Mouse (Mus musculus) lung, postnatal 36 days (tissue): ENCODE data around the gene Ucp2.

Experiments used
- DNase-seq: peaks from one replicate; pipeline ENCODE4 v3.0.0; 2022; ENCODE audit warnings: mixed read lengths

The Ucp2 gene

DNA sequence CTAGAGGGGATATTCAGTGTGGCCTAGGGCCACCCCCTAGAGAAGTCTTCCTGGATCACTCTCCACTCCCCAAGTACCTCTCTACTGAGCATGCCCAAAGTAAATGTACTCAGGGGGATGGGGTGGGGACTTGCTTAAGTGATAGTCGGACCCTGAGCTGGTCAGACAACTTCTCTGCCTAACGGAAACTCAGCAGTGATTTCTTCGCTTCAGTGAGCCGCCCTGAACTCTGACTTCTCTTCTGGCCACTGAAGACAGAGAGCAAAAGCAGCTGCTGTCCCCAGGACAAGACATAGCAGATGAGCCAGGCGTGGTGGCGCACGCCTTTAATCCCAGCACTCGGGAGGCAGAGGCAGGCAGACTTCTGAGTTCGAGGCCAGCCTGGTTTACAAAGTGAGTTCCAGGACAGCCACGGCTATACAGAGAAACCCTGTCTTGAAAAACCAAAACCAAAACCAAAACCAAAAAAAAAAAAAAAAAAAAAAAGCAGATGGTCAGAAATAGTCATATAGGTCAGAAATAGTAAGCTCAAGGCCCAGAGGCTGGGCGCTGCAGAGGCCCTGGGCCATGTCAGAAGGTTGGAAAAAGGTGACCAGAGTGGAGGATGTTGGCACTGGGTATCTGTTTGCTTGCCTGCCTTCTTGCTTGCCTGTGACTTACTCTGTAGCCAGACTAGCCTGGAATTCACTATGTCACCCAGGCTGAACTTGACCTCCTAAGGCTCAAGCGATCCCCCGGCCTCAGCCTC, 11.8 kb downstream of the Ucp2 start:
- DNase-seq: no peak

DNA sequence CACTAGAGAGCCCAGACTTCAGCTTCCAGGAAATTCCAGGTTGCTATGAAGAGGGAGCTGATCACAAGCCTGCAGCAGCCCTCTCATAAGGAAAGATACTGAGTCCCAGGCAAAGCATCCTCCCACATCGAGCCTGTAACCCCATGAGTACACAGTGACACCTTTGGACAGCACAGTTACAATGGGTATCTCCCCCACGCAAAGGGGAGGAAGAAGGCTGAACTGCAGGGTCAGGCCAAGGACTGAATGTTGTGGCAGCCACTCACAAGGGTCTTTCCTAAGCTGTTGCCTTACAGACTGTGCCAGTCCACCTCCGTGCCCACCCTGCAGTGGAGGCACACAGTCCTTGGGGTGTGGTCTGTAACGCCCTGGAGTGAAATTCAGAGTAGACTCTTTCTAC, 13.4 kb downstream of the Ucp2 start:
- no peak for DNase-seq

DNA sequence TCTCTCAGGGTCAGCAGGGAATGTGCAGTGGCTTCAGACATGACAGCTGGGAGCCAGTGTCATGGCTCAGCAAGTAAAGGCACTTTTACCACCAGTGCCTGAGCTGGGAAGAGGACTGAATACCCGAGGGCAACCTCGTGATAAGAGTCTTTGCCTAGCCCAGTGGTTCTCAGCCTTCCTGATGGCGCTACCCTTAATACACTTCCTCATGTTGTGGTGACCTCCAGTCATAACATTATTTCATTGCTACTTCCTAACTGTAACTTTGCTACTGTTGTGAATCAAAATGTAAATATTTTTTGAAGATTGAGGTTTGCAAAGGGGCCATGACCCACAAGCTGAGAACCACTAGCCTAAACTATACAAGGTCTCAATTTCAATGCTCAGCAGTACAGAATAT, 15.5 kb downstream of the Ucp2 start:
- peak; percentile 28 for DNase-seq

DNA sequence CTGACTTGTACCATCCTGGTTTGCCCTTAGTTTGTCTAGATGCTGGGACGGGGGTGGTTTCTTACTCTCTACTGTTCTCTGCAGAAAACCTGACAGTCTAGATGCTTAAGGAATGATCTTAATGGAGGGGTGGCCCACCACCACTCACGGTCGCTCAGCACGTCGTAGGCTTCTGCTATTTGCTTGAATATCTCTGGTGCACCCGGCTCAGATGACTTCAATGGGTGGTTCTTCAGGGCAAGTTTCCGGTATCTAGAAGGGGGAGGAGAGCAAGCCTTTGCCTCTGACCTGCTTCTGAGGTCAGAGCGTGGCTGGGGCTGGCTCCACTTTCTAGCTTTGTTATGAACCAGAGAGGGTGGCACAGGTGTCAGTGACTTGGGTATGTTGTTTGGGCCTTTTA, 18.5 kb downstream of the Ucp2 start:
- no peak for DNase-seq

DNA sequence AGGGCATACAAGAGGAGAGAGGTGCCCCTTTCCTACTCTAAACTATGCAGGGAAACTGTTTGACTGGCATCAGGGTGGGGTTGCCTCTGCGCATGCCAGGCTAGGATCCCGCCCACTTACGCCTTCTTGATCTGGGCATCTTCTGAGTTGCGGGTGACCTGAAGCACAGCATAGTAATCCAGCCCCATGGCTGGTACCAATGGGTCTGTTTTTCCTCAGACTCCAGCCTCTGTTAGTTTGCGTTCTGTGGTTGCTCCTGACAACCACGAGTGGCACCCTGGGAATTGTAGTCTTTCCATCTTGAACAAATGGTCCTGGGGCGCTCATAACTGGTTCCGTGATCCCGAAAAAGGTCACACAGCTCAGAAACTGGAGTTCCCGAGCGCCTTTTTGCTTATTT, 21.4 kb downstream of the Ucp2 start, which contains the start of gene Dnajb13:
Dnajb13 (minus strand) TSS at position 388 of the 400 bp plus-strand sequence.
- DNase-seq: no peak

DNA sequence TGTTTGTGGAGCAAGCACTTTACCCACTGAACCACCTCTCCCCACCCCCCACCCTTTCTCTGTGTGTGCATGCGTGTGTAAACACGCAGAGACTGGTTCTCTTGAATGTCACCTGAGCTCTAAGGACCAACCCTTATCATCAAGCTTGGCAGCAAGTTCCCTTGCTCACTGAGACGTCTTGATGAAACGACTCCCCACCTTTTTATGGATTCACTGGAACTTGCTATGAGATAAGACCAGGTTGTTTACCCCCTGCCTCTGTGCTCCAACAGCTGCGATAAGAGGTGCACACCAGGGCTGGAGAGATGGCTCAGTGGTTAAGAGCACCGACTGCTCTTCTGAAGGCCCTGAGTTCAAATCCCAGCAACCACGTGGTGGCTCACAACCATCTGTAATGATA, 27.1 kb downstream of the Ucp2 start:
- DNase-seq: no peak

DNA sequence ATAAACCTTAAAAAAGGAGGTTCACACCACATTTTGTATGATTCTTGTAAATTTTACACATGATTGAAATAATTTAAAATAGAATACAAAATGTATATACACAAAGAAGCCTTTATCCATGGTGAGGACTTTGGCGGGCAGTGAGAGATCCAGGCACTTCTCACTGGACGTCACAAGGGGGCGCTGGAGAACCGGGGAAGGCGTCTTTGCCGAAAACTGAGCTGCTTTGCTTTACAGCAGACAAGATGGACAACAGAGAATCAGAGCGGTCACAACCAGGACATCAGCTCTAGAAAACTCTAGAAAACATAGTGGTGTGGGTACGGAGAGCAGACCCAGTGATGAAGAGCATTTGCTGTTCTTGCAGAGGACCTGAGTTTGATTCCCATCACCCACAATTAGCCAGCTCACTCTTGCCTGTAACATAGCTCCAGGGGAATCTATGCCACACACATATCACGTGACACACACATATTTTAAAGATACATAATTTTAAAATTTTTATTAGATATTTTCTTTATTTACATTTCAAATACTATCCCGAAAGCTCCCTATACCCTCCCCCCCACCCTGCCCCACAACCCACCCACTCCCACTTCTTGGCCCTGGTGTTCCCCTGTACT, 27.6 kb downstream of the Ucp2 start:
- DNase-seq: peak; percentile 84

DNA sequence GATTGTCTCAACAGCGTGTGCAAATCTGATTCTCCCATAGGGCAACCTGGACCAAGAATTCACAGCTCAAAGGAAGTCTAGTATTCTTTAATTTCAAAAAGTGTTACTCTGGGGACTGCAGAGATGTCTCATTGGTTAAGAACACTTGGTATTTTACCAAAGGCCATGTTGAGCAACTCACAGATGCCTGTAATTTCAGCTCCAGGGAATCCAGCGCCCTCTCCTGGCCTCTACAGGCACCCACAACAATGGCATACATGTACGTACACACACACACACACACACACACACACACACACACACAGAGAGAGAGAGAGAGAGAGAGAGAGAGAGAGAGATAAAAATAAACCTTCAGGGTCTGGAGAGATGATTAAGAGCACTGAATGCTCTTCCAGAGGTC, 29.1 kb downstream of the Ucp2 start:
- DNase-seq: no peak

DNA sequence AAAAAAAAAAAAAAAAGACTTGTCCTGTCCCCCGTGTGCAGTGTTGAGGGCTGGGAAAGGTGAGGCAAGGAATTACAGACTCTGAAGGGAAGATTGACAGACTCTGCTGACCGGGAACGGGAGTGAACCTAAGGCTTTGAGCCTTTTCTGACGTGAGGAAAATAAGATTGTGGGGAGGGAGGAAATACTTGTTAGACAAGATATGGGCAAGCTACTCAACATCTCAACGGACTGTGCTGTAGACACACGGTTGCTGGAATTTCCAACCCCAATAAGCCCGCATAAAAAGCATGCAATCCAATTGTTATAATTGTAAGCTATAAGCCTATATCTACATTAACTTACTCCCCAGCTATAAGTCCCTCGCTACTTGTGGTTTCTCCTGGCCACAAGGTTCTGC, 31.5 kb downstream of the Ucp2 start:
- no peak for DNase-seq

DNA sequence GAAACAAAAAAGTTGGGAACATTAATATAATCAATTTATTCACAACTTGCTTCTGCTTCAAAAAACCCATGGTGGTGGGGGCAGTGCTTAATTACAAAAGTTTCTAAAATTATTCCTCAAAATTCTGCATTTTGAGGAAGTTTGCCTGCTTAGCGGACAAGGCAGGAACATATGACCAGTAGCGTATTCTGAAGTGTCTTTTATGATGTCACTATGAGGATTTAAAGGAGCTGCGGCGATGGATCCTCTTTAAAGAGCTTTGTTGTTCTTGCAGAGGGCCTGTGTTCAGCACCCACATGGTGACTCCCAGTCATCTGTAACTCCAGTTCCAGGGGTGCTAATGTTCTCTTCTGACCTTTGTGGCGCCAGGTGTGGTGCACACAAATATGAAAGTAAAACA, 37.6 kb downstream of the Ucp2 start:
- peak; percentile 23 for DNase-seq

DNA sequence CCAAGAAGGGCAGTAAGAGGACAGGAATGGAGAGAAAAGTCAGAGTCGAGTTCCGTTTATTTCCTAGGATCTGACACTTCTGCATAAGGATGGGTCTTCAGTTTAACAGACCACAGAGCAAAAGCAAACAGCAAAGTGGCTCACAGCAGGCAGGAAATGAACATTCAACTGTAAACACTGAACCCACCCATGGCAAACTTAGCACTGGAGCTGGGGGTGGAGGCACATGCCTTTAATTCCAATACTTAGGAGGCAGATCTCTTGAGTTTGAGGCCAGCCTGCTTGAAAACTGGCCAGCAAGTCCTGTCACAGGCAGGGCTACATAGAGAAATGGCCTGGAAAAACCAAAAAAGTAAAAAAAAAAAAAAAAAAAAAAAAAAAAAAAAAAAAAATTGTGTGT, 40.4 kb downstream of the Ucp2 start:
- peak; percentile 43 for DNase-seq

DNA sequence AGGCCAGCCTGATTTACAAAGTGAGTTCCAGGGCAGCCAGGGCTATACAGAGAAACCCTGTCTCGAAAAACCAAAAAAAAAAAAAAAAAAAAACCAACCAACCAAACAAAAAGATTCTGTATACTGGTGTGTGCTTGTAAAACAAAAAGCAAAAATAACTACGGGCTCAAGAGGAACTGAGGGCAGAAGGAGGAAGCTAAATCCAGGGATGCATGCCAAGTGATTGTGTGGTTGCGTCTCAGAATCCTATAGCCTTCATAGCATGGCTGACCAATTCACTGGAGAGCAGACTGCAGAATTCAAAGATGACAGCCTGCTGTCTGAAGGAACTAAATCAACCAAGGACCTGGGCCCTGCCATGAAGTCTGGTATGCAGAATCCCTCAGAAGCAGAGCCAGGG, 41.1 kb downstream of the Ucp2 start:
- DNase-seq: no peak

DNA sequence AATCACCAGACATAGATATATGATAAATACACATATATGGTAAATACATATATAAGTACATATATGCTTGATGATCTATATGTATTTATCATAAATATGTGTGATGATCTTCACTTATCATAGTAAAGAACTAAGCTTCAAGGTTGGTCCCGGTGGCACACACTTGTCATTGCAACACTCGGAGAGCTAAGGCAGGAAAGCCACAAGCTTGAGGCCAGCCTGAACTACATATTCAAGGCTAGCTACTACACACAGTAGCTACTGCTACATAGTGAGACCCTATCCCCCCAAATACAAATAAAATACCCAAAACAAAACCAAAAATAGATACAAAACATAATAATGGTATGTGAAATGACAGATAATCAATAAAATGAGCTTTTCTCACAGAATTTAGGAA, 42.7 kb downstream of the Ucp2 start:
- DNase-seq: no peak

DNA sequence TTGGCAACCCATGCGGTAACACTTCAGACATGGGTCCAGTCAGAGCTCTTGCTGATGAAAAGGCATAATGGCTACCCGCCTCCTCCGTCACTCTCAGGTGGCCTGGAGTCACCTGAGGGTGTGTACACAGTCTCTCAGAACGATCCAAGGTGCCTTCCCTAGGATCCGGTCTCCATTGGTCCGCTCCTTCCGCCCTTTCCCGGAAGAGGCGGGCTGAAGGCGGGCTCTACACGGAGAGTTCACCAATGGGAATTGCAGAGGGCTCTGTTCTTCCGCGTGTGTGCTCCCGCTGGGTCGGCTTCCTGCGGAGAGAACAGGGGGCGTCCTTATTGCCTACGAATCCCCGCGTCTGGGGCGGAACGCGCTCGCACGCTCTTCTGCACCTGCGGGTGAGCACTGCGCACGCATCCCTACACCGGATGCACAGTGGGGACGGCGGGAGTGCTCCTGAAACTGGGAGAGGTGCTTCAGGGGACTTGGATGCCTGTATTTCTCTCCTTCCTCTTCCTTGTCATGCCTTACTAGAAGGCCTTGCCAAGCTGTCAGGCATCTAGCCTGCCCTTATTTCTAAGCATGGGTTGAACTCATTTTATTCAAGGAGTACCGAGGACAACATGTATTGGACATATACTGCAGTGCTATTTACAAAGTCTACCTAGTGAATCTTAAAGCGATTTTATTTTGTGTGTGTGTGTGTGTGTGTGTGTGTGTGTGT, 43.8 kb downstream of the Ucp2 start, which contains the start of gene Coa4:
Coa4 (plus strand) TSS at position 268 of the 715 bp plus-strand sequence.
- DNase-seq: peak; percentile 92

DNA sequence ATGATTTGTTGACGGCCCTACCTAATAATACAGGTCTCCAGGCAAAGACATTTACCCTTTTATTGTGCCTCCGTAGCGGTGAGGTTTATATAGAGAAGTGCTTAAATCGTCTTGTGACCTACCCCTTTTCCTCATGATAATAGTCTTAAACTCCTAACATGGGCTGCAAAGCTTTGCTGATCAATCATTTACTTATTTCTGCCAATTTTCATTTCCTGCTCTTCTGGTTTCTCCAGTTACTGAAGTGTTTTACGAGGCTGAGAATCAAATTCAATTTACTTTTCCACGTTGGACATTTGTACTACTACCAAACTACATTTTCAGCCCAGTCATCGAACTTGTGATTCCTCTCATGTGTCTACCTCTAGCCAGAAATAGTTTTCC, 44.4 kb downstream of the Ucp2 start:
- DNase-seq: peak; percentile 39

DNA sequence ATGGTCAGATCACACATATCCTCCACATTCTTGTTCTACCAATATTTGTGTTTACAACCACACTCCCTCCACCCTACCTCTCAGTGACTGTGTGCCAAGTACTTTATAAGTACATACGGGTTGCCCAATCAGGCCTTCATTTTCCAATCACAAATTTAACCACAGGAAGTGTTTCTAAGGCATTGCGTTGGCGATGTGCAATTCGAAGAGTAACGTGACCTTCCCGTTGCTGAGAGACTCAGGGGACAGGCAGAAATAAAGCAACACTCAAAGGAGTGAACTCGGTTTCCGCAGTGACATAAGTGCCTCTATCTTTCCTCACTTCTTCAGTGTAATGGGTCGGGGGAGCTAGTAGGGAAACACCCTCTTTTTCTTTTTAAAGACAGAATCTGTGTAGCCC, 46.4 kb downstream of the Ucp2 start:
- peak; percentile 72 for DNase-seq

DNA sequence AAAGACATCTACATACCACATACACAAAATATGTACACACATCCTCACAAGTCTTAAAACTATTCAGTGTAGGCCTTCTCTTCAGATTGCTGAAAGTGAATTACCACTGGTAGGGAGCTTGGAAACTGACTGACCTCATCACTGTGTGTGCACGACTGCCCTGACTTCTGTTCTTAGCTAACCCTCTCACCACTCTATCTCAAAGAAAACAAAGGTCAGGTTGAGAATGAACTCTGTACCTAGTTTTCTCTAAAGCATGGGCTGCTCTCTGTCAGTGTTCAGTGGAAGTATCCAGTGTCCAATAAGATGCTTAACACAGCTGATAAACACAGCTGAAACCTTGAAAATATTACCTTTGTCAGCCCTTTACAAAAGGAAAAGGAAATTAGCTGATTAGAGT, 51.3 kb downstream of the Ucp2 start:
- DNase-seq: no peak

DNA sequence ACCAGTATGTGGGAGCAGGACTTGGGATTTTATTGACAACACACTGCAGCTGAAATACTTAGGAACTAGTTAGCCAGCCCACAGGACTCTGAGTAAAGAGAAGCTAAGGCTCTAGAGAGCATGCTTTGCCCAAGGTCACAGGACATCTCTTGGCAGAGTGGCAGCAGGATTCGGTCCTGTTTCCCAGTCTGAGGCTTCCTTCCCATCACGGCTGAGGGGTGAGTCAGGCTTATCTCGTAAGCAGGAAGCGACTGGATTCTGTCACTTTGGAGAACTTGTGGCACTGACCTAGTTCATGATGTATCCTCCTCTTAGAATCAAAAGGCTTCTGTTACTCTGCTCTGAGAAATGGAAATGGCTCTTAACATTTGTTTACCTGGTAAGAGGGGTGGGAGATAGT, 54.5 kb downstream of the Ucp2 start:
- DNase-seq: no peak

DNA sequence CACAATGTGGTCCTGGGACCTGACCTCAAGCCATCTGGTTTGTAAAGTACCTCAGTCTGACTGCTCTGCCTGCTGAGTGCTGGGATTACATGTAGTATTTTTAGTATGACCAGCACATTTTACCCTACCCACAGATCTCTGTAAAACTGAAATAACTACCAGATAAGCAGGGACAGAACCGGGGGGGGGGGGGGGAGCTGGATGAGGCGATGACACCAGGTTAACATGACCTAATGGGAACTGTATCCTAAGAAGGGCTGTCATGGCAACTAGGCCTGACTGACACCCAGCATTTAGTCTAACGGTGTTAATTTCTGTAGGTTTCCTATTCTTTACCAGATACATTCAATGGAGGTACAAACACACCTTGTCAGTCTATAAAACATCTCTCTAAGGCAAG, 56.7 kb downstream of the Ucp2 start:
- DNase-seq: no peak

DNA sequence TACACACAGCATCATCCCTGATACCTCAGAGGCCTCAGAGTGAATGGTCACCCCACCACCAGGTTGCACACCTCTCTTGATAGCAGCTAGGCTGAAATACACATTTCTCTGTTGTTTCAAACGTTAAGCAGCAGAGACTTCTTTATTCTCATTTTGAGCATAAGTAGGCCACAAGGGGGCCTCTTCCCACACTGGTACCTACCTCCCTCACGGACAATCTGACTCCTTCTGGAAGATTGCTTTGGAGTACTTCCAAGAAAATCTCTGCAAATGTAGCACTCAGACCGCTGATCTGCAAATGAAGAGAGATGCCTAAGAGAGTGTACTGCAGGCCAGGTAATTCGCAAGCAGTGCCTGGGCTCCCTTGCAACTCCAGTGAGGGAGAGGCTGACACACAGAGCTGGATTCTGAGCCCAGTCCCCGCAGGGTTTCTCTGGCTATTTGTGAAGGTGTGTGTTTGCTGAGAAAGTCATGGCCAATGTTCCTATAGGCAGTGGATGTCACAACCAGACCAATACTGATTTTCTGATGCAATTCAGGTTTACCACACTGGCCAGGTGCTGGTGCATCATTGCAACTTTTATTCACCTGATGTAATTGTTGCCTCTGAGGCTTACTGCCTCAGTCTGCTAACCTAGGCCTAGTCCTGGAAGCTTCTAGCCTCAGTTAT, 57.3 kb downstream of the Ucp2 start:
- peak; percentile 46 for DNase-seq
